Mouse (Mus musculus): ENCODE measurements around the gene Hsd17b11.
A peak's percentile ranks its signal among the peaks of the same experiment; 100 is the strongest.
"Not testable (repeated sequence)": the region's sequence is repeated elsewhere in the genome, so short reads cannot be mapped to it uniquely, and the experiment has no call there.

Hsd17b11 gene

GRCm38 (mm10) chr5:103977907-103978570, 43.7 kb downstream of the Hsd17b11 start:
- DNase-seq = no peak

GRCm38 (mm10) chr5:103977297-103977696, 44.4 kb downstream of the Hsd17b11 start, which contains the start of gene Hsd17b13:
Gene Hsd17b13 (minus strand): TSS chr5:103977410.
- no peak for DNase-seq

- no peak for DNase-seq
Measured at GRCm38 (mm10) chr5:103975736-103976135, 46.0 kb downstream of the Hsd17b11 start.

- no peak for DNase-seq
Measured at GRCm38 (mm10) chr5:103972801-103973200, 48.9 kb downstream of the Hsd17b11 start.

GRCm38 (mm10) chr5:103972379-103972778, 49.3 kb downstream of the Hsd17b11 start:
- DNase-seq = no peak

- DNase-seq = no peak
Measured at GRCm38 (mm10) chr5:103971051-103971450, 50.7 kb downstream of the Hsd17b11 start.

- DNase-seq = no peak
Measured at GRCm38 (mm10) chr5:103962935-103963429, 58.7 kb downstream of the Hsd17b11 start.

- peak; percentile 32 for DNase-seq
Measured at GRCm38 (mm10) chr5:103954638-103955037, 67.1 kb downstream of the Hsd17b11 start.

- DNase-seq = peak; percentile 37
Measured at GRCm38 (mm10) chr5:103953135-103954083, 68.3 kb downstream of the Hsd17b11 start.

GRCm38 (mm10) chr5:103950138-103950537, 71.6 kb downstream of the Hsd17b11 start:
- not testable (repeated sequence) for DNase-seq

GRCm38 (mm10) chr5:103943183-103943582, 78.5 kb downstream of the Hsd17b11 start:
- no peak for DNase-seq

GRCm38 (mm10) chr5:103939856-103940255, 81.9 kb downstream of the Hsd17b11 start:
- DNase-seq = no peak
